Mouse (Mus musculus) spleen, postnatal 36 days (tissue): ENCODE results near the gene Eva1a.

Source experiments
- DNase-seq, 2 experiments: peaks; one replicate each; pipeline ENCODE4 v3.0.0; 2022; ENCODE audit warnings: low spot score in 2 of 2, mixed read lengths in 1 of 2

The Eva1a gene

GRCm38 (mm10) chr6:82127827-82128226, 87.0 kb downstream of the Eva1a start:
- DNase-seq = no peak

DNA sequence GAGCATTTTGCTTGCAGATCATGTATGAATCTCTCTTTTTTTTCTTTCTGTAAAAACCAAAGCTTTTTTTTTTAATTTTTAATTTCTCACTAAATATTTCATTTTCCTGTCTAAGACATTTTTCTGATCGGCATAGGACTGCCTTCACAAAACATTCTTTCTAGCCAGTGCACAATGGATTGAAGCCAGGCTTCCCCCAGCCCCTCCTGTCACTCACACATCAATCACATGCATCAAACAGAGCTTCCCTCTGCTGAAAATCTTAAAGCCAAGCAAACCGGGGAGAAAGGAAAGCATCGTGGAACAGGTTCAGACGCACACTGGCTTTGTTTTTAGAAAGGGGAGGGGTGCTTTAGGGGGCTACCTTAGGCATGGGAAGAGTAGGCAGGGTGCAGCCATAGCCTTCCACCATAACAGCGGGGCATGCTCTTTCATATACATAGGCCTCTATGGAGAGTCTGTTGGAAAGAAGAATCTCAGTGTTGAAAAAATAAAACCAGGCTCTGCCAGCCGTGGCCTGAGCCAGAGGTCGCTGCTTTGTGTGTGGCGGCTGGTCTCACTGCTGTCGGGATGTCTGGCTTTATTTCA, 88.9 kb downstream of the Eva1a start:
- DNase-seq = no peak

- no peak for DNase-seq
Measured at GRCm38 (mm10) chr6:82132876-82133591, 92.2 kb downstream of the Eva1a start.

DNA sequence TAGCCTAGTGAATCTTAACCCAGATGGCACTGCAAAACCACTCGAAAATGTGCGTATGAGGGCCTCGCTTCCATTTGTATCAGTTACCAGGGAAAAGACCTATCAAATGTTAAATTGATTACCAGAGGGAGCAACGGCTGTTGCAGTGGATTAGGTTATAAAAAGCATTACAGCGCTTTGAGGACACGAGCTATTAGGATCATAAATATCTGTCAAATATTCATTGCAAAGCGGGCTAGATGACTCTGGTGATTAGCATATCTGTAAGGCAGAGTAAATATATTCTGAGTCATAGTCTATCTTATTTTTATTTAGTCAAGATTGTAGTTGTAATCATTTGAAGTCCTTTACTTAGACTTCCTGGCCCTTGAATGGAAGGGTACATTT, 92.7 kb downstream of the Eva1a start:
- no peak for DNase-seq

GRCm38 (mm10) chr6:82135959-82136712, 95.3 kb downstream of the Eva1a start:
- DNase-seq = no peak
